Mouse (Mus musculus) left cerebral cortex, postnatal 25 days (tissue): ENCODE measurements around the gene Irf2bpl. TPM values are rescaled to one million over a fixed set of nuclear protein-coding genes. Genes with fewer than 3 reads are reported as not detected.
A peak's percentile ranks its signal among the peaks of the same experiment; 100 is the strongest.

Source experiments
- DNase-seq, 2 experiments: peaks; one replicate each; pipeline ENCODE4 v3.0.0; 2022; ENCODE audit warnings: low spot score in 2 of 2, mixed read lengths in 1 of 2
- intact Hi-C: fragments of 180-260 bp; cut with DNase I; formaldehyde crosslinking; loops from one replicate; pipeline ENCODE4 v1.15.1; 2025
- total RNA-seq, 2 experiments: library from RNA; stranded (reverse); gene quantifications; 2 replicates each; pipeline ENCODE4 v1.2.3; 2021

The Irf2bpl gene
- total RNA-seq, 2 experiments from 2014 or later = 61.9 to 78.7 TPM

DNA sequence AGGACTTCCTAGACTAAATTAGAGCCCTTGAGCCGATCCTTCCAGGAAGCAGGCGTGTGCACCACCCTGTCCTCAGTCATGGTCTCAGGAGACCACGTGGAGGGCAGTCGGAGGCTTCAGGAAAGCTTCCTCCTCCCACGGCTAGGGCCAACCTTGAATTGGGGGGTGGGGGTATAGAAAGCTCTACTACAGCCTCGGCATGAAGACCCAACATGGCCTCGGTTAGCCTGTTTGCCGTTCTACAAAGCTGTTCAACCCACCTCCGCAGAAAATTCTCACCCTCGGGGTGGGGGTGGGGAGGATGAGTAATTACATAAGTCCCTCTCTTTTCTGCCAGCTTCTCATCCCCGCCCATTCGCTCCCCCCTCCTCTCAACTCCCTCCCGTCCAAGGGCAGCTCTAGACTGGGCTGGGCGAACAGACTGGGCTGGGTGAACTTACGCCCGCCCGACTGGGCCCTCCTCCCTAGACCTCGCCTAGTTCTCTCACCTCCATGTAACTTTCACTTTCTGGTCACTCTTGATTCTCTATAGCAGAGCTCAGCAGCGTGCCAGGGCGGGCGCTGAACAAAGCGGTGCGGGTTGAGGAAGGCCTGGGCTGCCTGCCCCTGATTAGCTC lies 48.1 kb downstream of the Irf2bpl start:
- DNase-seq = peak; percentile 49 to 74
- intact Hi-C loops = no loop called here

DNA sequence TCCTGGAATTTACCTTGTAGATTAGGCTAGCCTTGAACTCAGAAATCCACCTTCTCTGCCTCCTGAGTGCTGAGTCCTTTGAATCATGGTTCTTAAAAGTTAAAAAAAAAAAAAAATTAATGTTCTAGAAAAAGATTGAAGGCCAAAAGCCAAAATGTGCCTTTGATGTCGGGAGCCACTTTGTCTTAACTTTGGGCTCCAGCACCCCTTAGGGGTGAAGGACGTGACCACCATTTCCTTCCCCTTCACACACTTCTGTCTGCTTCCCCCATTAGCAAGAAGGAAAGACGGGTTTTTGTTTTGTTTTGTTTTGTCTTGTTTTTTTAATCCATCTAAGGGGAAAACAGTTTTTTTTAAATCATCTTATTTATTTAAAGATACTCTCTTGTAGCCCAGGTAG lies 48.7 kb downstream of the Irf2bpl start:
- no peak for DNase-seq
- intact Hi-C loops = no loop called here

DNA sequence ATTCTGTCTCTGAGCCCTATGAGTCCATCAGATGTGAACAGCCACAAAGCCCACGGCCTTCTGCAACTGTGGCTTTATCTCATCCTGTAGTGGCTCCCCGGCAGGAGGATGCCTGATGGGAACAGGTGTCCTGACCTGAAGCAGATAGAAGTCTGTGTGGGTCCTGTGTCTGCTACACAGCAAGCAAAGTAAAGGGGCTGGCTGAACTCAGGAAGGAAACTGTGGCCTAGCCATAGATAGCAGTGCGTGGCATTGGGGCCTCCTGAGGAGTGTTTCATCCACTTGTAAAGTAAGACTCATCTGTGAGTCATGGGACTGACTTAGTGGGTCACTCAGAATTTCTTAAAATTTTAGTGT lies 50.2 kb downstream of the Irf2bpl start:
- intact Hi-C loops = no loop called here
- no peak for DNase-seq

DNA sequence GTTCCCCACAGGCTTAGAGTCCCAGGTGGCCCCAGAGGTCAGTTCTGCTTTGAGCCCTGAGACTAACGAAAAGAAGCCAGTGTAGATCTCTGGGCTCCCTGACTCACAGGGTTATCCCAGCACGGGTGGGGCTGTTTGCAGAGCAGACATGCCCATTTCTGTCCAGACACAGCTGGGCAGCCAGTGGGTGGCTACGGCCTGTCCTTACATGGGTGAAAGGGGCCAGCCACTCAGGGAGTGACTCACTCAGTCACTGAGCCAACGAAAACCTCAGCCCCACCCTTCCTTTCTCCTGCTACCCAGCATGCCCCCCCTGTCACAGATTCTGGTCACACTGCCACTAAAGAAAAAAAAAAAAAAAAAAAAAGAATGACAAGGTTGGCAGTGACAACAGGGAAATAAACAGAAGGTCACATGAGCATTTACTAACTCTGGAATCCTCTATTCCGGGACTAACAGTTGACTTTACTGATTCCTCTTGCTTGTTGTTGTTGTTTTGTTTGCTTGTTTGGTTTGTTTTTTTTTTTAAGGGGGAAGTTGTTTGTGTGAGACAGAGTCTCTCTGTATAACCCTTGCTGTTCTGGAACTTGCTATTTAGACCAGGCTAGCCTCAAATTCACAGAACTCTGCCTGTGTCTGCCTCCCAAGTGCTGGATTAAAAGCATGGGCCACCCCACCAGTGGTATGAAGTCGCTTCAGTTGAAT lies 50.7 kb downstream of the Irf2bpl start:
- intact Hi-C loops = no loop called here

DNA sequence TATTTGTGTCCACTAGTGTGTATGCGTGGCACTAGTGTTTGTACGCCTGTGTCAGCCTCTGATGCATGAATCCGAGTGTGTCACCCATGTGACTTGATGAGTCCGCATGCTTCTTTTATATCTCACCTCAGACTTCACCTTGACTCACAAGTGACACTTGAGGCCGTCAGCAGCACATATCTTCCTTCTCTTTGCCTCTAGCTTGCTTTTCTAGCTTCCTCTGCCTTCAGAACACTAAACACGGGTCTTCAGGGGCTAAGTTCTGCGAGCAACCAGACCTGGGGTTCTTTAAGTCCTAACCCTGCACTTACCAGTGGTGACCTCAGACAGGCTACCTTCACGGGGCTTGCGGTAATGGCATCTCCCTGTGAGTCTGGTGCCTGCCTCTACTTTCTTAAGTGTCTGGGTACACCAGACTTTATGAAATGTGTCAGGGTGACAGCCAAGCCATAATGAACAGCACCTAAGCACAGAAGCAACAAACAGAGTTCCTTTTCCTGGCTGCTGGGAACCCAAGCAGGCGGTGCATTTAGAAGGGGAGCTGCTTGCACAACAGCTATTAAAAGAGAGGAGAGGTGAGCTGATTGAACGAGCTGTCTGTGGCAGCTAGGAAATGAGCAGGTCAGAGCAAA lies 51.9 kb downstream of the Irf2bpl start:
- no peak for DNase-seq
- intact Hi-C loops = no loop called here

More for the DNA sequence above, 50.7 kb downstream of the Irf2bpl start:
- DNase-seq = peak in 1 of 2 experiments; percentile 65

DNA sequence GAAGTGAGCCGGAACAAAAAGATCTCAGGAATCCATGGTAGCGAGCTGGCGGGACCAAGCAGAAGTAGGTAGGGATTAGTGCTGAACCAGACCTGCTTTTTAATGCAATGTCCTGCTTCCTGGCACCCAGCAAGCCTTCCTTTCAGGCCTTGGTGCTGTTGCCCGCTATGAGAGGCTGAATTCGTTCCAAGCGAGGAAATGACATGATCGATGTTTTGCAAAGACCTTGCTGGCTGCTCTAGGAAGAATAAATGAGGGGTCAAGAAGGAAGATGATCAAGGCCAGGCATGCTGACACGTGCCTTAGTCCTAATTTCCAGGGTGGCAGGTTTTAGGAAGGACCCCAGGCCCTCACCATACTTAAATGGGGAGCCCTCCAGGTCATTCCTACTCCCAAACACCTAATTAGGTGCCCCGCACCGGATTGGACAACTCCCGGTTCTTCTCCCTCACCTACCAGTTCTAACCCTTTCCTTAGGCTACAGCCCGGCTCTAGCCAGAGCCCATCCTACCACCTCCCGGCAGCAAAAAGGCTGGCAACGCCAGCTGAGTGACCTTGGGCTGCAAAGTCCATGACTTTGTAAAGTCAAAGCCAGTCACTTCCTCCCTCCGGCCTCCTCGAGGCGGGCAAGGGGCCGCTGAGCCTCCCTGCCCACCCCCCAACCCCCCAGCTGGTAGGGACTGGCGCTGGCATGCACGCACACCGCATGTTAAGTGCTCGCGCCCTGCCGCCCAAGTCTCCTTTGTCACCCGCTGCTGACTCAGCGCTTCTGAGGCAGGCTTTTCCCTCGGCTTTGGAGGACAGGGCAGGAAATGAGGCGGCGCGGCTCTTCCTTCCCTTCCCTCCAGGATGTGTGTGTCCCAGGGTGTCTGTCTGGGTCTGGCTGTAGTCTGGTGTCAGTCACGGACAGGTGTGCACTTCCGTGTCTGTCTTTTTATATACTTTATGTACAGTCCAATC lies 52.7 kb downstream of the Irf2bpl start:
- intact Hi-C loops = no loop called here
- DNase-seq = peak in 1 of 2 experiments; percentile 65

Other genes with a start within 250 kb of the Irf2bpl start
- 10 to 100 TPM; 37.1 to 41.6 TPM for gene Vash1, start 206.1 kb downstream of the Irf2bpl start, total RNA-seq
- gene Angel1, start 158.3 kb downstream of the Irf2bpl start, total RNA-seq = 10 to 100 TPM in 1 of 2 experiments, 1 to 10 TPM in 1; 8.9 to 12.4 TPM
- gene Lrrc74a, start 150.4 kb downstream of the Irf2bpl start, total RNA-seq = not detected
- gene Cipc, start 62.2 kb upstream of the Irf2bpl start, total RNA-seq = 10 to 100 TPM; 79.9 to 87.8 TPM
- gene Zdhhc22, start 105.6 kb upstream of the Irf2bpl start, total RNA-seq = 10 to 100 TPM; 51.9 to 54.0 TPM
- gene Tmem63c, start 136.5 kb upstream of the Irf2bpl start, total RNA-seq = 10 to 100 TPM; 42.0 to 45.8 TPM
- gene Ngb, start 217.7 kb upstream of the Irf2bpl start, total RNA-seq = 1 to 10 TPM; 8.0 to 9.8 TPM